Mouse (Mus musculus): ENCODE data around the gene Acot7.

DNA sequence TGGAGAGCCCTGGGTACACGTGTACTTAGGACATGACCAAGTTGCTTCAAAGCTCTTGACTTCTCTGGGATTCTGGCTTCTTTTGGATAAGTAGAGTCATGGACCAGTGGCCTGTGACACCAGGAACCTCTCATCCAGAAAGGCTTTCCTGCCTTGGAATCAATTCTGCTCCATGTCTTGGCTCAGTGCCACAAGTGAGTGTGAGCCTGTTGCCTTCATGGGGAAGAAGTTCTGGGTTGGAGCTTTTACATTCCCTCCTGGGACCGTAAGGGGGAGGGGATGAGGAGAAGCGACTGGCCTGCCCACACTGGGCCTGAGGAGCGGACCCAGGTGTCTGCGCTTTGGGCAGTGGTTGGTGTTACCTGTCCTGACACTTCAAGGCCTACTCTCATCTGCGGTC is 44.2 kb downstream of the Acot7 start:
- no peak for TF ChIP-seq CTCF (IDR thresholded peaks at IDR 0.05; ENCODE audit: borderline replicate concordance, extremely low read depth, insufficient read depth, insufficient read length)
- TF ChIP-seq POLR2A (IDR thresholded peaks at IDR 0.05; ENCODE audit: borderline replicate concordance, extremely low read depth, insufficient read depth, insufficient read length, poor library complexity, severe bottlenecking): no peak
